Mouse (Mus musculus) midbrain, postnatal 0 days (tissue): ENCODE data around the gene Mfsd13b. TPM values are rescaled to one million over a fixed set of nuclear protein-coding genes. Genes with fewer than 3 reads are reported as not detected.
"Not testable (repeated sequence)": the region's sequence is repeated elsewhere in the genome, so short reads cannot be mapped to it uniquely, and the experiment has no call there.

Experiments used
- ATAC-seq: fragments of 200-750 bp; cut with Nextera tagmentation; 2 replicates; pipeline ENCODE4 v1.8.0; 2017; ENCODE audit warnings: moderate number of reproducible peaks, mild to moderate bottlenecking, moderate TSS enrichment, moderate library complexity; ENCODE audit not compliant: low FRiP score
- DNase-seq: peaks from one replicate; pipeline ENCODE4 v3.0.0-alpha.2; 2015; ENCODE audit warnings: low spot score
- H3K27ac ChIP-seq: fragments of 300-500 bp; sonication (generic); 2 replicates; pipeline ENCODE4 v1.5.1; 2014; ENCODE audit warnings: low read depth, mild to moderate bottlenecking, low read length, mixed read lengths
- H3K27me3 ChIP-seq: fragments of 300-500 bp; sonication (generic); 2 replicates; pipeline ENCODE4 v1.6.1; 2014; ENCODE audit warnings: low read length, control low read depth, mixed read lengths; ENCODE audit not compliant: insufficient read depth
- H3K36me3 ChIP-seq: fragments of 300-500 bp; sonication (generic); 2 replicates; pipeline ENCODE4 v1.6.1; 2014; ENCODE audit warnings: low read length, control low read depth, mixed read lengths; ENCODE audit not compliant: insufficient read depth
- H3K4me1 ChIP-seq: fragments of 300-500 bp; sonication (generic); 2 replicates; pipeline ENCODE4 v1.6.1; 2014; ENCODE audit warnings: mild to moderate bottlenecking, control low read depth, antibody characterized with exemption, low read length, mixed read lengths; ENCODE audit not compliant: insufficient read depth
- H3K4me2 ChIP-seq: fragments of 300-500 bp; sonication (generic); 2 replicates; pipeline ENCODE4 v1.6.1; 2014; ENCODE audit warnings: low read depth, mild to moderate bottlenecking, low read length, mixed read lengths; ENCODE audit not compliant: poor library complexity, severe bottlenecking
- H3K4me3 ChIP-seq: fragments of 300-500 bp; sonication (generic); 2 replicates; pipeline ENCODE4 v1.5.1; 2014; ENCODE audit warnings: low read depth, mild to moderate bottlenecking, low read length, moderate library complexity
- H3K9ac ChIP-seq: fragments of 300-500 bp; sonication (generic); replicated peaks from 2 replicates; pipeline ENCODE4 v1.6.1; 2014; ENCODE audit warnings: mild to moderate bottlenecking, low read length, moderate library complexity, mixed read lengths; ENCODE audit not compliant: poor library complexity, severe bottlenecking
- H3K9me3 ChIP-seq: fragments of 300-500 bp; sonication (generic); 2 replicates; pipeline ENCODE4 v1.6.1; 2016; ENCODE audit warnings: low read length, control low read depth
- CTCF ChIP-seq: IDR thresholded peaks from 2 replicates; pipeline ENCODE4 v1.5.1; 2016; ENCODE audit warnings: antibody characterized with exemption, mild to moderate bottlenecking
- WGBS: fragments of 180-500 bp; shearing (Covaris S2); extraction: QIAGEN DNeasy Blood & Tissue Kit; methylation state at CpG from one replicate; pipeline ENCODE4 v1.1.7; 2014; 5-methylcytosine and 5-hydroxymethylcytosine counted together
- polyA plus RNA-seq: library from polyadenylated mRNA; unstranded; fragments of >200 nt; fragmentation: Nextera tagmentation; extraction: Ambion mirVana; gene quantifications from 2 replicates; pipeline ENCODE4 v1.2.1, GENCODE M21; 2015
- total RNA-seq: library from RNA; depleted of rRNA; stranded (reverse); fragments of >200 nt; gene quantifications from 2 replicates; pipeline ENCODE4 v1.2.3, GENCODE M21; 2014

Gene Mfsd13b
- total and polyA plus RNA-seq, 2 experiments from 2014 or later, result 0.26 TPM; not detected in 1

DNA sequence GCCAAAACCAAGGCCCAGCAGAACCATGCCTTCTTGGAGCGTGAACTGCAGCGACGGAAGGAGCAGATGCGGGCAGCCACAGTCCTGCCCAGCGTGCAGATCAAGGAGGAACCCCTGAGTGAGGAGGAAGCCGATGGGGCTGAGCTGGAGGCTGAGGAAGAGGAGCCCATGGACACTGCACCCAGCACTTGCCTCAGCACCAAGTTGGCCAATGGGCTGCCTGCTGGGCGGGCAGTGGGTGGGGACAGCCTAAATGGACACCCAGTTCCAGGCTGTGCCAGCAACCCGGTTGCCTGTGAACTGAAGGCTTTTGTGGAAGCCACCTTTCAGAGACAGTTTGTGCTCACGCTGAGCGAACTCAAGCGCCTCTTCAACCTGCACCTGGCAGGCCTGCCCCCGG, 42.0 kb upstream of the Mfsd13b start:
- no peak overlapping the region for H3K27ac ChIP-seq
- no peaks in the 10 kb centered on the region for H3K27me3 ChIP-seq
- WGBS, result 90% methylated on average over 12 of the region's 12 CpGs
- DNase-seq (no peak), ATAC-seq (no peak)
- H3K4me2 ChIP-seq, result no peak overlapping the region
- no peak overlapping the region for H3K4me3 ChIP-seq
- H3K9me3 ChIP-seq, result no peaks in the 10 kb centered on the region
- no peak overlapping the region for H3K9ac ChIP-seq
- no peaks in the 10 kb centered on the region for H3K4me1 ChIP-seq
- no peak for TF ChIP-seq CTCF
- H3K36me3 ChIP-seq, result peaks cover 73% of the 10 kb centered on the region

DNA sequence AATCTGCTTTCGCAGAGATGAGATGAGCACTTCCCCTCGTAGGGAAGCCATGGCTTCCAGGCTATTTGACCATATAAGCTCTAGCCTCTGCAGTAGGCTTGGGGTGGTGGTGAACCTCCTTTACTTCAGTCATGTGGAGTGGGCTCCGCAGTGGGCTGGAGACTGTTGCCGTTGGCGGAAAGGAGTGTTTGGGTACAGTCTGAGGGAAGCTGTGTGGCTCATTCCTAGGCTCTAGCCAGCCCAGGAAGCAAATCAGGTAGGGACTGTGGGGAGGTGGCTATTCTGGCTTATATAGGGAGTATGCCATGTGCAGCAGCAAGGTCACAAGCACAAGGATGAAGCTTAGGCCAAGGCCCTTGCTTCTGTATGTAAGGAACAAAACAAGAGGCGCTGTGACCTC, 41.1 kb upstream of the Mfsd13b start:
- DNase-seq, result no peak
- Histone ChIP-seq H3K27ac (no peak overlapping the region), H3K9me3 (no peaks in the 10 kb centered on the region), H3K4me3 (no peak overlapping the region), H3K4me1 (no peaks in the 10 kb centered on the region), H3K27me3 (no peaks in the 10 kb centered on the region), H3K4me2 (no peak overlapping the region), H3K36me3 (peaks cover 71% of the 10 kb centered on the region), H3K9ac (no peak overlapping the region)
- no peak for ATAC-seq
- no peak for TF ChIP-seq CTCF
- 91% methylated on average over 6 of the region's 6 CpGs for WGBS

DNA sequence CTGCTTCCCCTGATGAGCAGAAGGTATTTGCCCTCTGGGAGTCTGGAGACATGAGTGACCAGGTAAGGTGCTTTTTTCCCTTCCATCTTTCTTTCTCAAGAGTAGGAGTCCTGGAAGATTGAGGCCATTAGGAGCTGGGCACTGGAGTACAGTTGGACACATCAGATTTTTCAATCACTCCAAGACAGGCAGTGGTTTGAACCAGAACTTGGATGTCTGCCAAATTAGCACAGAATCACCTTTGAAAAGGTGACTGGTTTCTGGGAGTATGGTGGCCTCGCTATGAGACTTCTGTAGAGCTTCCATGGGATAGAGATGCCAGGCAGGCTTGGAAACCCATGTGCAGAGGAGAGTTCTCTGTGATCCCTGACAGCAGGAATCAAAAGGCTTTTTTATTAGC, 39.8 kb upstream of the Mfsd13b start:
- TF ChIP-seq CTCF, result no peak
- WGBS, result 72% methylated on average over 1 of the region's 1 CpGs
- DNase-seq, result no peak
- Histone ChIP-seq H3K4me3 (no peak overlapping the region), H3K36me3 (peaks cover 64% of the 10 kb centered on the region), H3K27ac (no peak overlapping the region), H3K9me3 (no peaks in the 10 kb centered on the region), H3K4me1 (no peaks in the 10 kb centered on the region), H3K9ac (no peak overlapping the region), H3K4me2 (no peak overlapping the region), H3K27me3 (no peaks in the 10 kb centered on the region)
- no peak for ATAC-seq

DNA sequence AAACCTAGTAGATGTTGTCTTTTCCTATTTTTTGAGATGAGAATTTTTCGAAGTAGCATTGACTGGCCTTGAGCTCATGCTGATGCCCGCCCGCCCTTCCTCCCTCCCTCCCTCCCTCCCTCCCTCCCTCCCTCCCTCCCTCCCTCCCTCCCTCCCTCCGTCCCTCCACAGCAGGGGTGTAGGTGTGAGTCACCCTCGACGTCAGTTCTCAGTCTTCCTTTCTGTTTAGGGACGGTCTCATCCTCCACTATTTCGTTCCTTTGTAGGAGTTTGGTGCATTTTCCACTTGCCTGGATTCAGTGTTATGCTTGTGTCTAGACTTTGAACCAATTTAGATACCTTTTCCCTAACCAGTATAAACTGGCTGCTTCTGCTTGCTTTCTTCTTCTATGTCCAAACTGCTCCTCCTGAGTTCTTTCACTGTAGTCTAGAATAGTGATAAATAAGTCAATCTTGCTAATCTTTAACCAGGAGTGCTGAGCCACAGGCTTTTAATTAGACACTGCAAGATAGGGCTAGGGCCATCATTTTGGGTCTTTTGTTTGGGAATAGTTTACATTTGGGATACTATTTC, 38.3 kb upstream of the Mfsd13b start:
- TF ChIP-seq CTCF, result no peak
- ATAC-seq (no peak), DNase-seq (no peak)
- H3K4me1 ChIP-seq, result no peaks in the 10 kb centered on the region
- no peak overlapping the region for H3K4me2 ChIP-seq
- no peak overlapping the region for H3K4me3 ChIP-seq
- 68% methylated on average over 6 of the region's 8 CpGs for WGBS
- H3K36me3 ChIP-seq, result peaks cover 56% of the 10 kb centered on the region
- H3K9me3 ChIP-seq, result no peaks in the 10 kb centered on the region
- no peak overlapping the region for H3K27ac ChIP-seq
- no peak overlapping the region for H3K9ac ChIP-seq
- no peaks in the 10 kb centered on the region for H3K27me3 ChIP-seq

DNA sequence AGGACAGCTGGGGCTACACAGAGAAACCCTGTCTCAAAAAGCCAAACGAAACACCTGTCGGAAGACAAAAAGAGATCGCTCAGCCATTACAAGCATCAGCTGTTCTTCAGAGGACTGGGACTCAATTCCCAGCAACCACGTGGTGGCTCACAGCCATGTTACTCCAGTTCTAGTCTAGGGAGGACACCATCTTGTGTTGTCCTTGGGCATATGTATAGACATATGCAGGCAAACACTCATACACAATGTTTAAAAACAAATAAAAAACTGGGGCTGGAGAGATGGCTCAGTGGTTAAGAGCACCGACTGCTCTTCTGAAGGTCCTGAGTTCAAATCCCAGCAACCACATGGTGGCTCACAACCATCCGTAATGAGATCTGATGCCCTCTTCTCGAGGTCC, 28.7 kb upstream of the Mfsd13b start:
- 80% methylated on average over 7 of the region's 7 CpGs for WGBS

DNA sequence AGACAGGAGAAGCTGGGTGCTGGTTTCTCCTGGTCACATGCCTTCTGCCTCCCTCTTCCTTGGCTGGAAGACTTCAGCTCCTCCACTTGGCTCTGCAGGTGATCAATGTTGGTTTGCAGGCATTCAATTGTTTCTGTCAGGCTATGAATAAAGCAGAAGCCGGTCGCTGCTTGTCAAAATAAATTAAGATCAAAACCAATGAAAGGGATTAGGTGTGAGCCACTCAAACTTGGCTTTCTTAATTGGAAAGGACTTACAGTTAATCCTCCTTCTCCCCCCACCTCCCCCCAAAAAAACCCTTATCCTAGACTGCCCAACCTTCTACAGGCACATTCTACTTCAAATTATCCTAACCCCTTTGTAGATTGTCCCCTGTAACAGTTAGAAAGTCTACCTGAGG, 22.2 kb upstream of the Mfsd13b start:
- ATAC-seq, result no peak
- no peaks in the 10 kb centered on the region for H3K27me3 ChIP-seq

More for the DNA sequence above, 28.7 kb upstream of the Mfsd13b start:
- H3K9ac ChIP-seq, DNase-seq, H3K27me3 ChIP-seq, ATAC-seq, H3K27ac ChIP-seq, H3K9me3 ChIP-seq, H3K4me2 ChIP-seq, H3K4me3 ChIP-seq, H3K4me1 ChIP-seq: not testable (repeated sequence)
- peaks cover 19% of the 10 kb centered on the region for H3K36me3 ChIP-seq

More for the DNA sequence above, 22.2 kb upstream of the Mfsd13b start:
- Histone ChIP-seq H3K9me3 (no peaks in the 10 kb centered on the region), H3K4me1 (no peaks in the 10 kb centered on the region), H3K36me3 (peaks cover 21% of the 10 kb centered on the region), H3K27ac (no peak overlapping the region), H3K9ac (no peak overlapping the region), H3K4me2 (no peak overlapping the region), H3K4me3 (no peak overlapping the region)
- 22% methylated on average over 2 of the region's 2 CpGs for WGBS
- TF ChIP-seq CTCF, result no peak
- peak; percentile 6 for DNase-seq
